Mouse (Mus musculus) hindbrain, embryonic 15.5 days (tissue): ENCODE results near the gene Rgs13. TPM values are rescaled to one million over a fixed set of nuclear protein-coding genes. Genes with fewer than 3 reads are reported as not detected.

Experiments used
- ATAC-seq: fragments of 200-750 bp; cut with Nextera tagmentation; 2 replicates; pipeline ENCODE4 v1.8.0; 2017; ENCODE audit warnings: low read depth, moderate number of reproducible peaks, moderate TSS enrichment; ENCODE audit not compliant: low FRiP score
- H3K27ac ChIP-seq: fragments of 300-500 bp; sonication (generic); replicated peaks from 2 replicates; pipeline ENCODE4 v1.5.1; 2015; ENCODE audit warnings: mild to moderate bottlenecking, inconsistent platforms
- H3K27me3 ChIP-seq: fragments of 300-500 bp; sonication (generic); 2 replicates; pipeline ENCODE4 v1.6.1; 2015; ENCODE audit warnings: control low read depth, inconsistent platforms
- H3K36me3 ChIP-seq: fragments of 300-500 bp; sonication (generic); 2 replicates; pipeline ENCODE4 v1.6.1; 2015; ENCODE audit warnings: control low read depth, inconsistent platforms
- H3K4me1 ChIP-seq: fragments of 300-500 bp; sonication (generic); replicated peaks from 2 replicates; pipeline ENCODE4 v1.6.1; 2015; ENCODE audit warnings: control low read depth, inconsistent platforms
- H3K4me2 ChIP-seq: fragments of 300-500 bp; sonication (generic); 2 replicates; pipeline ENCODE4 v1.6.1; 2015; ENCODE audit warnings: moderate library complexity, mild to moderate bottlenecking, inconsistent platforms
- H3K4me3 ChIP-seq: fragments of 300-500 bp; sonication (generic); 2 replicates; pipeline ENCODE4 v1.5.1; 2015; ENCODE audit warnings: mild to moderate bottlenecking, inconsistent platforms
- H3K9ac ChIP-seq: fragments of 300-500 bp; sonication (generic); 2 replicates; pipeline ENCODE4 v1.6.1; 2015; ENCODE audit warnings: inconsistent platforms
- H3K9me3 ChIP-seq: fragments of 300-500 bp; sonication (generic); 2 replicates; pipeline ENCODE4 v1.6.1; 2016; ENCODE audit warnings: control low read depth, inconsistent platforms
- WGBS: fragments of 180-500 bp; shearing (Covaris S2); methylation state at CpG from one replicate; pipeline ENCODE4 v1.1.7; 2015; 5-methylcytosine and 5-hydroxymethylcytosine counted together
- polyA plus RNA-seq: library from polyadenylated mRNA; unstranded; fragments of >200 nt; fragmentation: Nextera tagmentation; extraction: Ambion mirVana; gene quantifications from 2 replicates; pipeline ENCODE4 v1.2.1, GENCODE M21; 2015

The Rgs13 gene
- 0.48 and 1.1 TPM in 2 replicates for polyA plus RNA-seq

DNA sequence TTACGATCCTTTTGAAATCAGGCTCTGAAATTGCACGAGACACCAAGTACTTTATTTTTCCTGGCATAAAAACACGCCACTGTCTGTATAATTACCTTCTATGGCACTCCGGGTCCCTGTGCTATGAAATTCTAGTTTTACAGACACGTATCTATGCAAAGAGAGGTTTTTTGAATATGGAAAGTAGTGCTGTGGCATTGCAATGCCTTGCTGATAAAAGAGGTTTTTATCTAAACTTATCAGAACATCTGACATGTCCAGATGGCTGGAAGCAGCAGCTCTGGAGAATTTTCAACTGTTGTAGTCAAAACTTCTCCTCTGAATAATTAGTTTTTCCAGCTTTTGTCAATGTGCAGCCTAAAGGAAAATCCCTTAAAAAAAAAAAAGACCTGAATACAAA is at the start of gene Rgs13:
TSS of gene Rgs13 (minus strand) at position 207 of the 400 bp plus-strand sequence.
- no peak within 1 kb of the TSS for H3K4me3 ChIP-seq
- H3K9me3 ChIP-seq = no peaks in the 10 kb centered on the region
- ATAC-seq = no peak
- WGBS = 30% methylated on average over 5 of the region's 5 CpGs
- H3K4me2 ChIP-seq = 0 out of 2 replicates have a peak within 1 kb of the TSS, but pooled peaks have one; percentile 2
- H3K9ac ChIP-seq = no peak within 1 kb of the TSS
- no peaks in the 10 kb centered on the region for H3K36me3 ChIP-seq
- no peaks in the 10 kb centered on the region for H3K27me3 ChIP-seq
- H3K27ac ChIP-seq = no peak within 1 kb of the TSS
- H3K4me1 ChIP-seq = no peaks in the 10 kb centered on the region

DNA sequence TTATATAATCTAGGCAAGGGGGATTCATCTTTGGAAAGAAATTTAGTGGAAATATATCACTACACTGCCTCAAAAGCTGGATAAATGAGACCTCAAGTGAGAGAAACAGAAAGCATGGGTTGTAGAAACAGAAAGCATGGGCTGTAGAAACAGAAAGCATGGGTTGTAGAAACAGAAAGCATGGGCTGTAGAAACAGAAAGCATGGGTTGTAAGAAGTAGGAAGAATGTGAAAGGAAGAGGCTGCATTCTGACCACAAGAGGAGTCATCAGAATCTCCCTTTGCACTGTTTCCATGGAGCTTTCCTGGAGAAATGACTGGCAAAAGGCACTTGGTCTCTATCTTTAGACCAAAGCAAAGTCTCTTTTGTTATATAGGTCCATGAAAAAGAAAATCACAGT is 38.1 kb upstream of the Rgs13 start:
- Histone ChIP-seq H3K4me2 (no peak overlapping the region), H3K27me3 (no peaks in the 10 kb centered on the region), H3K27ac (no peak overlapping the region), H3K4me1 (no peaks in the 10 kb centered on the region), H3K4me3 (no peak overlapping the region), H3K9me3 (no peaks in the 10 kb centered on the region), H3K36me3 (no peaks in the 10 kb centered on the region), H3K9ac (no peak overlapping the region)
- ATAC-seq = no peak

DNA sequence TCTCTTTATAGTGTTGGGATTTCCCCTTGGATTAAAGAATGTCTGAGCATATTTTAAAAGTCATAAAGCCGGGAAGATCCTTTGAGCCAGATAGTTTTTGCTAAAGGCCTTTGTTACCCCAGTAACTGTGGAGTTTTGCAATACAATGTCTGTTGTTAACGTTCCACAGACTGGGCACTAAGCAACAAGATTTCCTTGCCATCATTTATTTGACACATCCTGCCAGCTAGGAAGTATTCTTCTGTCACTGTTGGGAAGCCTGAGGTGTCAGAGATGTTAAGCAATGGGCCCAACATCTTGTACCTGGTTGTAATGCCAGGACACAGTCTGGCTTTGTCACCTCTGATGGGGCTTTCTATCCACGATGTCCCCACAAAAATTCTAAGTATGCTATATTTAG is 33.7 kb upstream of the Rgs13 start:
- H3K4me1 ChIP-seq = no peaks in the 10 kb centered on the region
- H3K27ac ChIP-seq = no peak overlapping the region
- no peaks in the 10 kb centered on the region for H3K9me3 ChIP-seq
- H3K9ac ChIP-seq = no peak overlapping the region
- H3K36me3 ChIP-seq = no peaks in the 10 kb centered on the region
- H3K4me2 ChIP-seq = no peak overlapping the region
- H3K4me3 ChIP-seq = no peak overlapping the region
- H3K27me3 ChIP-seq = no peaks in the 10 kb centered on the region
- no peak for ATAC-seq
- 50% methylated on average over 3 of the region's 3 CpGs for WGBS

DNA sequence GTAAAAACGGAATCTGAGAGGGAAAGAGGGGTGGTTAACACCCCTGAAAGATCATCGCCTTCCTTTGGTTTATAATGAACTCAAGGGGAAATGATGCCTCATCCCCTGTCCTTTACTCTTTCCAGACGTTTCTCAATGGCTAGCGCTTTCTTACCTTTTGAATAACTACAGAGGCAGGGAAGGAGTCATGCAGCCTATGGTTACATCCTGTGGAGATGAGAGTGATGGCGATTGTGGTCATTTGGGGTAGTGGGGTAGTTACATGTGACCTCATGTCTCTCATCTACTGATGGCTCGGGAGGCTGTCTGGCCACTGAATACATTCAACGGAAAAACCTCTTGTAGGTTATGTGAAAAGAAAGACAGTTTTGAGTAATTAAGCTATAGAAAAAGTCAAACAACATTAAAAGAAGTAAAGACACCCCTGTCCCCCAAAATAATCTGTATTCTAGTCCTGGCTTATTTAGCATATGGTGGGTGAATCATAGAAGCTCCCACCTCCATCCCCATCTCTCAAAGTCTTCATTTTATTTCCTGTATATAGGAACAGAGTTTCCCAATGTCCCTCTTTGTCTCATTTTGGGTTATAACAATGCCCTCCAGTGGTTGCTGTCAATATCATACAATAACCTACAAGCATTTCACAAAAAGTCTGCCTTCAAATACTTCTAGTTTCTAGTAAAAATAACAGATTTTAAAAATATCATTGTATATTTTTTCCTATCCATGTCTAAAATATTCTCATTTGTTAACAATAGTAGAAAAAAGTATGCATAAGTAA is 29.3 kb upstream of the Rgs13 start:
- Histone ChIP-seq H3K9ac (no peak overlapping the region), H3K4me3 (no peak overlapping the region), H3K27me3 (no peaks in the 10 kb centered on the region), H3K27ac (no peak overlapping the region), H3K9me3 (no peaks in the 10 kb centered on the region), H3K4me2 (no peak overlapping the region), H3K4me1 (no peaks in the 10 kb centered on the region), H3K36me3 (no peaks in the 10 kb centered on the region)
- WGBS = 79% methylated on average over 7 of the region's 7 CpGs
- ATAC-seq = no peak

DNA sequence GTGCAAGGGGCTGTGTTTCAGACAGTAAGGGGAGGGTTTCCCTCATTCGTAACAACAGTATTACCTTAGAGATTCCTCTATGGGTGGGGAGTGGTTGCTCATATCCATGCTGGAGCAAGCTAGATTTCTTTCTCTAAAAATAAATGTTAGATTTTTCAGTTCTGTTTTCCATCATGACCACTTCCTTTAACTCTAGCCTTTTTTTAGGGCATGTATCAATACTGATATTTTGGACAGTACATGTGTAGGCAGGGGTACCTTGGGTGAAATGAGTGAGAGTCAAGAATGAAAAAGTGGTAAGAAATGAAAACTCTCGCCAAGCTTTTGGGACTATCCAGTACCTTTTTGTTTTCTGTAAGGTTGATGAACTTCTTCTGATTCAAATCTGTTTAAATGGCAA is 27.6 kb upstream of the Rgs13 start:
- Histone ChIP-seq H3K4me3 (no peak overlapping the region), H3K36me3 (no peaks in the 10 kb centered on the region), H3K9ac (no peak overlapping the region), H3K4me2 (no peak overlapping the region), H3K9me3 (no peaks in the 10 kb centered on the region), H3K27me3 (no peaks in the 10 kb centered on the region), H3K4me1 (no peaks in the 10 kb centered on the region), H3K27ac (no peak overlapping the region)
- WGBS = 94% methylated on average over 2 of the region's 2 CpGs
- no peak for ATAC-seq

DNA sequence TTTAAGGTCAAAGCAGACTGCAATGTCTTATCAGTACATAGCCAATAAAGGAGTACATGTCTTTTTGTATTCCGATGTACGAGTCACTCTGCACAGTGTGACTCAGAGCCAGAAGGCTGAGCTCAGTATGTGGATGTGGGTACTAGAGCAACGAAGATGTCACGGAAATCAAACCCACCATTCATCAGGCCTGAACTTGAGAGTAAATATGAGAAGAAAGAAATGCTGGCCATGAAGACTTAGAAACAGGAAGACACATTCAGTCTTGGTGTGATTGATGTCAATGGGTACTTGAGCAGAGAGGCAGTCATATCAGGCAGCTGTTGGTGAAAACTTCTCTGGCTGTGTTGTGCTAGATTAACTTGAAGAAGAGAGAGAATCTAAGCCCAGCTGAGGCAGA is 25.8 kb upstream of the Rgs13 start:
- Histone ChIP-seq H3K27me3 (no peaks in the 10 kb centered on the region), H3K4me3 (no peak overlapping the region), H3K4me1 (no peaks in the 10 kb centered on the region), H3K4me2 (no peak overlapping the region), H3K9ac (no peak overlapping the region), H3K36me3 (no peaks in the 10 kb centered on the region), H3K27ac (no peak overlapping the region), H3K9me3 (no peaks in the 10 kb centered on the region)
- no peak for ATAC-seq
- WGBS = 86% methylated on average over 4 of the region's 4 CpGs

DNA sequence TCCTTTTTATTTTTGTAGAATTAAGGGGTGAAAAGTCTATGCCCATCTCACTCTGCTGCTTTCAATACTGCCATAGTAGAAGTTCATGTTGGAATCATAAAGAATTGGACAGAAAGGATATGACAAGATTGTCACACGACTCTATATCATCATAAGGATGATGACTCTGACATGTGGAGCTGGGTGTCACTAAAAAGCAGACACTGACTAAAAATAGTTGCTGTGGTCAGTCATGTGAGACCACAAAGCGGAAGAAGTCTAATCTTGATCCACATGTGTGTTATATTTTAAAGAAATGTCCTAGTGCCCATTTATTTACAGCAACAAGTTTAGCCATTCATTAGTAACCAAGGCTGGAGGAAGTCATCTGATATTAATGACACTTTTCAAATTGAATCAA is 23.3 kb upstream of the Rgs13 start:
- Histone ChIP-seq H3K4me1 (no peaks in the 10 kb centered on the region), H3K9ac (no peak overlapping the region), H3K4me2 (no peak overlapping the region), H3K36me3 (no peaks in the 10 kb centered on the region), H3K9me3 (no peaks in the 10 kb centered on the region), H3K4me3 (no peak overlapping the region), H3K27ac (no peak overlapping the region), H3K27me3 (no peaks in the 10 kb centered on the region)
- ATAC-seq = no peak
- 89% methylated on average over 2 of the region's 2 CpGs for WGBS

DNA sequence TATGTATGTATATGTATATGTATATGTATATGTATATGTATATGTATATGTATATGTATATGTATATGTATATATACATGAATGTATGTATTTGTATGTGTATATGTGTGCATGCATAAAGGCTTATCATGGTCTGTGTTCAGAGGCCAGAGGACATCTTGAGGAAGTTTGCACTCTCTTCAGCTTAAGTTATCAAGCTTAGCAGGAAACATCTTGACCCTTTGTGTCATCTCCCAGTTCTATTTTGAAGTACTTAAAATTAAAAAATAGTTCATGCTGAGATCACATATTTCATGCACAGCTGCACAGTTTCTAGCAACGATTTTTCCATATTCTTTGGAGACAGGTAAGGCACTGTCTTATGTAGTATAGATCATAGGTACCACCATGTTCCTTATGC is 22.4 kb upstream of the Rgs13 start:
- Histone ChIP-seq H3K27ac (no peak overlapping the region), H3K4me3 (no peak overlapping the region)

DNA sequence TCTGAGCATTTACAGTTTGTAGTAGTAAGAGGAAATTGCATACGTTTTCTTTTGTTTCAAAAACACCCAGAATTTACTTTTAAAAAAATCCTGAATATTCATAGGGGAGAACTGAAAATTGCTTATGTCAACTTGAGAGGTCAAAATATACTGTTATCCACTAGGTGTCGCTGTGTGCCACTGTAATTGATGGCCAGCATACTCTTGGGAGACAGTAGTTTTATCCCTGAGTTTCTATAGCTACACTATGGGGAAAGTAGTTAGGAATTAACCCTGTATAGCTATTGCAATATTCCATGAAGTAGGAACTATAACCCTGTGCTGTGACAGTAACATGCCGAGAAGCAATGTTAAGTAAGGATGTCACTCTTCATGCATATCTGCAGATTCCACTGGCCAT is 20.5 kb upstream of the Rgs13 start:
- no peak overlapping the region for H3K9ac ChIP-seq
- H3K4me2 ChIP-seq = no peak overlapping the region
- no peak for ATAC-seq
- no peak overlapping the region for H3K27ac ChIP-seq
- no peaks in the 10 kb centered on the region for H3K36me3 ChIP-seq
- no peaks in the 10 kb centered on the region for H3K27me3 ChIP-seq
- no peak overlapping the region for H3K4me3 ChIP-seq
- no peaks in the 10 kb centered on the region for H3K9me3 ChIP-seq
- 31% methylated on average over 3 of the region's 3 CpGs for WGBS
- H3K4me1 ChIP-seq = no peaks in the 10 kb centered on the region

More for the DNA sequence above, 22.4 kb upstream of the Rgs13 start:
- H3K27me3 ChIP-seq = no peaks in the 10 kb centered on the region
- ATAC-seq = no peak
- no peaks in the 10 kb centered on the region for H3K9me3 ChIP-seq
- H3K4me1 ChIP-seq = no peaks in the 10 kb centered on the region
- H3K9ac ChIP-seq = no peak overlapping the region
- H3K4me2 ChIP-seq = no peak overlapping the region
- WGBS = 85% methylated on average over 1 of the region's 1 CpGs
- H3K36me3 ChIP-seq = no peaks in the 10 kb centered on the region

DNA sequence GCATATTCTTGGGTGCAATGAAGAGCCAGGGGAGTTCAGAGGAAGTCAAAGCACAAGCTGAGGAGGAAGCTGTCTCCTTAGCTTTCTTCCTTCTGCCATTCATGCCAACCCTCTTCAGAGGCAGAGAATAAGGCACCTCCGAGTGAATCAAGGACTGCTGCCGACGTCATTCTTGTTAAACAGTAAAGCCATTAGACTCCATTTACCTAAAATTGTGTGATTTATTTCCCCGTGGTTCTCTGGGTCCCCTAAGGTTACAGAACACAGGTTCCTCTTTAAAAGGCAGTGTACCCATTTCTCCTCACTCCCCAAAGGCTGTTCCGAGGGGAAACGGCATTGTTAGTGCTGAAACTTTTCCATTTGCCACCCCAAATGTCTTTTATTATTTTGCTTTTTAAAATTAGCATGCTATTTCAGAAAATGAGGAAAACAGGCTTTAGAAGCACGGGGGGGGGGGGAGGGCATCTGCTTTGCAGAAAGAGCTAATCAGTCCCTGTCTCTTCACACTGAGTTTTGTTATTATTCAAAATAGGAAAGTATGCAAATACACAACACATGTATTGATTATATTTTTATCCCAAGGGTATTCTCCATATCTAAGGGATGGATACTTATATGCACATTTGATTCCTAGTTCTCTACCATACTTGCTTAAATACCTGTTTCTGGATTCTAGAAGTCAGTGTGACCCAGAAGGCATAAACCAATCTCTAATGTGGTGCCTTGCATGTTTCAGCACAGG is 9.7 kb upstream of the Rgs13 start:
- WGBS = 59% methylated on average over 7 of the region's 7 CpGs
- no peak for ATAC-seq
- Histone ChIP-seq H3K27me3 (no peaks in the 10 kb centered on the region), H3K9ac (no peak overlapping the region), H3K4me1 (peaks cover 9% of the 10 kb centered on the region), H3K27ac (no peak overlapping the region), H3K4me2 (no peak overlapping the region), H3K4me3 (no peak overlapping the region), H3K36me3 (no peaks in the 10 kb centered on the region), H3K9me3 (no peaks in the 10 kb centered on the region)

DNA sequence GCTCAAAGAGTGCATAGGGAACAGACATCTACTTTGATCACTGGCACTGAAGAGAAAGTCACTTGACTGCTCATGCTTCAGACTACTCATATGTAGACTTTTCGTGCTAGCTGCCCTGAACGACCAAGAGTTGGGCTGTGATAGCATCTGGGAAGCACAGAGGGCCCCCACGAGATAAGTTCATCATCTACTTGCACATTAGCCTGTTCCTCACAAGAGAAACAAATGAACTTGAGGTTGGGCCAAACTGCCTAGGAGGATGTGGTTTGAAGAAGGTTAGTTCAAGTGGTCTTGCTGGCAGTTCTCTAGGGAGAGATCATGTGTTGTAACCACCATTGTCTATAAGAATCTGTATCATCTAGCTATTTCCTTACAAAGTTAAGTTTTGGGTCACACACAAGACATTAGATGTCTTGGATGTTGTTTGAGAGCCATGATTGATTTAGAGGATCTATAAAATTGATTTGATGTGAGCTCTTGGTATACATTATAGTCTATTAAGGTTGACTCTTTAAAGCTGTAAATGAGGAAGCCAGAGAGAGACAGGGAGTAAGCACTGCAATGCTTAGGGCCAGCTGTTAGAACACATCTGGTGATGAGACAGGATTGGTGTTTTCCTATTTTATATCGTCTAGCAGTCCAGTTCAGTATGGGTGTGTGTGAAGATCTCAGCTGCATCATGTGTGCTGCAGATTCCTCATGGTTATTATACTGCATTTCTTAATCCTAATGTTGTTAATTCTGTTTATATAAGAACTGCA is 8.0 kb upstream of the Rgs13 start:
- H3K4me3 ChIP-seq = no peak overlapping the region
- no peak for ATAC-seq
- peaks cover 7% of the 10 kb centered on the region for H3K4me1 ChIP-seq
- H3K9me3 ChIP-seq = no peaks in the 10 kb centered on the region
- 84% methylated on average over 4 of the region's 4 CpGs for WGBS
- no peaks in the 10 kb centered on the region for H3K27me3 ChIP-seq
- H3K27ac ChIP-seq = no peak overlapping the region
- no peak overlapping the region for H3K4me2 ChIP-seq
- no peak overlapping the region for H3K9ac ChIP-seq
- H3K36me3 ChIP-seq = no peaks in the 10 kb centered on the region

DNA sequence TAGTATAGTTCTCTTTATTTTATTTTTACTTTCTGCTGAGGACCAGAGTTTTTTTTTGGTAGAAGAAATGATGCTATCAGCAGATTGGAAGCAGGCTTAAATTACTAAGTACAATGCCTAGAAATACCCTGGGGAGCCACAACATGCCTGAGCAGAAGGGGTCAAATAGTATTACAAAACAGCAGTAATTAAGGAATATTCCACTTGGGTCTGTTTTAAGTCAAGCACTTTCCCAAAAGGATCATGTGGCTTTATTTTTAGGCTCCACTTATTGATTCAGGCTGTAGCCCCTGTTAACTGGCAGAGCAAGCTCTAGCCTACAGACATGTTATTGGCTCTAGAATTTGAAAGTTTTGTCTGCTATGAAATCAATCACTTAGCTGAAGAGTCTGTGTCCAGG is 6.5 kb upstream of the Rgs13 start:
- no peak overlapping the region for H3K27ac ChIP-seq
- no peaks in the 10 kb centered on the region for H3K4me1 ChIP-seq
- H3K4me3 ChIP-seq = no peak overlapping the region
- H3K9ac ChIP-seq = no peak overlapping the region
- H3K4me2 ChIP-seq = no peak overlapping the region
- no peak for ATAC-seq
- no peaks in the 10 kb centered on the region for H3K36me3 ChIP-seq
- no peaks in the 10 kb centered on the region for H3K27me3 ChIP-seq
- no peaks in the 10 kb centered on the region for H3K9me3 ChIP-seq
